ENCODE assay signal across 10 mouse cellular contexts in genomic region chr2:181491432-181492205, GRCm38 (mm10). TPM values are rescaled to one million over a fixed set of nuclear protein-coding genes. Genes with fewer than 3 reads are reported as not detected.
DNase-seq lines count a peak whose midpoint lies in the region; ATAC-seq lines count a peak whose summit lies in the region.
"Had no signal": no experiment of that assay in that cellular context is flagged by ENCODE, and none has a peak within 500 bp of the region (broad histone marks: within the 10 kb centered on the region; RNA-seq: fewer than 3 reads in every experiment).

No protein-coding gene starts in this region.

- no peaks in the 10 kb centered on the region; the same call in 1 of the 2 replicates for H3K27me3 ChIP-seq in liver, embryonic 13.5 days
- no peaks in the 10 kb centered on the region for H3K27me3 ChIP-seq in midbrain, embryonic 15.5 days (replicated peaks)
- H3K27me3 ChIP-seq in forebrain, embryonic 13.5 days, result 0 out of 2 replicates have a peak, but pooled peaks cover 5% of the 10 kb centered on the region
- H3K27me3 ChIP-seq: lung, embryonic 15.5 days had no signal

- peak; percentile 70 for ATAC-seq in liver, embryonic 13.5 days (ENCODE audit: low read depth)
- ATAC-seq in midbrain, embryonic 15.5 days (replicated peaks), result no peak
- no peak for ATAC-seq in forebrain, embryonic 13.5 days

- H3K27ac ChIP-seq in liver, embryonic 13.5 days, result peak overlapping the region; percentile 43; the same call in 1 of the 2 replicates
- no peak overlapping the region for H3K27ac ChIP-seq in midbrain, embryonic 15.5 days
- H3K27ac ChIP-seq in forebrain, embryonic 13.5 days, result no peak overlapping the region
- H3K27ac ChIP-seq: lung, embryonic 15.5 days had no signal

- peak; percentile 65 for DNase-seq in embryo, embryonic 10 days (ENCODE audit: low spot score)
- no peak for DNase-seq in embryo, embryonic 9.5 days (ENCODE audit: extremely low spot score)
- DNase-seq in c-Kit-positive CD71-negative TER-119-negative erythroid progenitor cells, embryonic 14.5 days (ENCODE audit: low read depth), result peak; percentile 65
- DNase-seq in liver, embryonic 13.5 days, result peak; percentile 79
- peak; percentile 75 to 80 for DNase-seq in spleen, postnatal 36 days (ENCODE audit: low spot score in 2 of 2)
- DNase-seq in urinary bladder, postnatal 14 days (ENCODE audit: low spot score), result no peak
- DNase-seq: gastrocnemius, postnatal 14 days had no signal

- no peak overlapping the region for H3K4me3 ChIP-seq in liver, embryonic 13.5 days (replicated peaks)
- H3K4me3 ChIP-seq in midbrain, embryonic 15.5 days, result no peak overlapping the region
- H3K4me3 ChIP-seq in forebrain, embryonic 13.5 days, result no peak overlapping the region
- H3K4me3 ChIP-seq: lung, embryonic 15.5 days had no signal

- H3K4me2 ChIP-seq in liver, embryonic 13.5 days, result peak overlapping the region; percentile 37
- H3K4me2 ChIP-seq in midbrain, embryonic 15.5 days, result no peak overlapping the region
- H3K4me2 ChIP-seq in forebrain, embryonic 13.5 days, result no peak overlapping the region
- H3K4me2 ChIP-seq: lung, embryonic 15.5 days had no signal

- WGBS in liver, embryonic 13.5 days (ENCODE audit: insufficient replicate concordance), result 20% methylated on average over 7 of the region's 7 CpGs
- WGBS in midbrain, embryonic 15.5 days, result 28% methylated on average over 7 of the region's 7 CpGs
- 23% methylated on average over 7 of the region's 7 CpGs for WGBS in forebrain, embryonic 13.5 days

- H3K9me3 ChIP-seq in liver, embryonic 13.5 days (replicated peaks), result no peaks in the 10 kb centered on the region
- H3K9me3 ChIP-seq in midbrain, embryonic 15.5 days, result no peaks in the 10 kb centered on the region
- no peaks in the 10 kb centered on the region for H3K9me3 ChIP-seq in forebrain, embryonic 13.5 days (replicated peaks)
- H3K9me3 ChIP-seq: lung, embryonic 15.5 days had no signal

- H3K36me3 ChIP-seq in liver, embryonic 13.5 days, result no peaks in the 10 kb centered on the region
- H3K36me3 ChIP-seq in midbrain, embryonic 15.5 days (replicated peaks), result no peaks in the 10 kb centered on the region
- no peaks in the 10 kb centered on the region for H3K36me3 ChIP-seq in forebrain, embryonic 13.5 days (ENCODE audit: poor library complexity, severe bottlenecking)
- H3K36me3 ChIP-seq: lung, embryonic 15.5 days had no signal

- peaks cover 40% of the 10 kb centered on the region for H3K4me1 ChIP-seq in liver, embryonic 13.5 days (replicated peaks)
- H3K4me1 ChIP-seq in midbrain, embryonic 15.5 days, result peaks cover 4% of the 10 kb centered on the region
- H3K4me1 ChIP-seq in forebrain, embryonic 13.5 days, result peaks cover 7% of the 10 kb centered on the region; the same call in 1 of the 2 replicates

- H3K9ac ChIP-seq in liver, embryonic 13.5 days, result 0 out of 2 replicates have a peak overlapping the region, but pooled peaks have one; percentile 7
- H3K9ac ChIP-seq in midbrain, embryonic 15.5 days, result no peak overlapping the region
- no peak overlapping the region for H3K9ac ChIP-seq in forebrain, embryonic 13.5 days
- H3K9ac ChIP-seq: lung, embryonic 15.5 days had no signal

RNA-seq across cellular contexts. Expression of gene Abhd16b, which starts 1.4 kb away (rescaled TPM):
- 0.06 TPM in 2 replicates for polyA plus RNA-seq in liver, embryonic 13.5 days (2015; fragmentation: Nextera tagmentation; extraction: Ambion mirVana)
- polyA plus RNA-seq in midbrain, embryonic 15.5 days (2015; fragmentation: Nextera tagmentation; extraction: Ambion mirVana), result 0.09 and 0.12 TPM in 2 replicates
- 0.16 TPM in 1 of 2 replicates, not detected in the other for polyA plus RNA-seq in forebrain, embryonic 13.5 days (2015; fragmentation: Nextera tagmentation; extraction: Ambion mirVana)

RNA-seq across cellular contexts. Expression of gene Tpd52l2, which starts 5.3 kb away (rescaled TPM):
- polyA plus RNA-seq in liver, embryonic 13.5 days (2015; fragmentation: Nextera tagmentation; extraction: Ambion mirVana), result 83.0 and 87.8 TPM in 2 replicates
- 117 TPM in 2 replicates for polyA plus RNA-seq in midbrain, embryonic 15.5 days (2015; fragmentation: Nextera tagmentation; extraction: Ambion mirVana)
- 133 and 138 TPM in 2 replicates for polyA plus RNA-seq in forebrain, embryonic 13.5 days (2015; fragmentation: Nextera tagmentation; extraction: Ambion mirVana)

RNA-seq across cellular contexts. Expression of gene Dnajc5, which starts 28.7 kb away (rescaled TPM):
- 29.6 and 35.7 TPM in 2 replicates for polyA plus RNA-seq in liver, embryonic 13.5 days (2015; fragmentation: Nextera tagmentation; extraction: Ambion mirVana)
- 291 and 297 TPM in 2 replicates for polyA plus RNA-seq in midbrain, embryonic 15.5 days (2015; fragmentation: Nextera tagmentation; extraction: Ambion mirVana)
- polyA plus RNA-seq in forebrain, embryonic 13.5 days (2015; fragmentation: Nextera tagmentation; extraction: Ambion mirVana), result 140 and 165 TPM in 2 replicates

RNA-seq across cellular contexts. Expression of gene Zbtb46, which starts 32.4 kb away (rescaled TPM):
- polyA plus RNA-seq in liver, embryonic 13.5 days (2015; fragmentation: Nextera tagmentation; extraction: Ambion mirVana), result 10.2 and 10.7 TPM in 2 replicates
- polyA plus RNA-seq in midbrain, embryonic 15.5 days (2015; fragmentation: Nextera tagmentation; extraction: Ambion mirVana), result 23.8 and 26.0 TPM in 2 replicates
- polyA plus RNA-seq in forebrain, embryonic 13.5 days (2015; fragmentation: Nextera tagmentation; extraction: Ambion mirVana), result 10.2 and 12.8 TPM in 2 replicates

Comparison
In these comparisons a context has a peak if more than half of its experiments do, and no peak if none do; other contexts are left out.
1. DNase-seq: peak in embryo, embryonic 10 days (single experiment), c-Kit-positive CD71-negative TER-119-negative erythroid progenitor cells, embryonic 14.5 days (single experiment), liver, embryonic 13.5 days (single experiment) and spleen, postnatal 36 days (2 of 2); none in embryo, embryonic 9.5 days (single experiment) and urinary bladder, postnatal 14 days (single experiment).